In genomic region chr19:32168031-32168430, GRCm38 (mm10) we compare ENCODE assay signal across 18 mouse cellular contexts.
DNase-seq lines count a peak whose midpoint lies in the region; ATAC-seq and TF ChIP-seq lines count a peak whose summit lies in the region.
"Had no signal": no experiment of that assay in that cellular context is flagged by ENCODE, and none has a peak within 500 bp of the region (broad histone marks: within the 10 kb centered on the region; RNA-seq: fewer than 3 reads in every experiment).

No protein-coding gene starts in this region.

- H3K36me3 ChIP-seq in midbrain, postnatal 0 days (ENCODE audit: insufficient read depth, low read length) = no peaks in the 10 kb centered on the region
- no peaks in the 10 kb centered on the region for H3K36me3 ChIP-seq in hindbrain, embryonic 10.5 days
- H3K36me3 ChIP-seq: forebrain, embryonic 10.5 days; heart, embryonic 12.5 days; midbrain, embryonic 13.5 days had no signal

- H3K9ac ChIP-seq in midbrain, postnatal 0 days (replicated peaks; ENCODE audit: low read length, poor library complexity, severe bottlenecking) = no peak overlapping the region
- H3K9ac ChIP-seq: heart, embryonic 12.5 days; midbrain, embryonic 13.5 days had no signal

- intact Hi-C loops in gastrocnemius, adult 2 months (cut with DNase I) = no loop called here

- H3K4me1 ChIP-seq in midbrain, postnatal 0 days (ENCODE audit: insufficient read depth, low read length) = no peaks in the 10 kb centered on the region
- H3K4me1 ChIP-seq in hindbrain, embryonic 10.5 days (replicated peaks) = no peaks in the 10 kb centered on the region
- H3K4me1 ChIP-seq: forebrain, embryonic 10.5 days; midbrain, embryonic 13.5 days had no signal

- no peak for DNase-seq in gastrocnemius, adult 2 months
- DNase-seq in gastrocnemius, postnatal 25 days = no peak
- DNase-seq in induced T-regulatory cell, adult 2 months (ENCODE audit: low read depth) = peak; percentile 66
- peak; percentile 87 for DNase-seq in spleen, postnatal 36 days (ENCODE audit: low spot score in 2 of 2)
- DNase-seq in thymus, postnatal 36 days = peak; percentile 55 to 69
- DNase-seq in midbrain, postnatal 0 days (ENCODE audit: low spot score) = no peak
- no peak for DNase-seq in layer of hippocampus, postnatal 10 days (ENCODE audit: low spot score in 2 of 2)
- no peak for DNase-seq in hindbrain, embryonic 10.5 days (ENCODE audit: low spot score)
- DNase-seq: cerebellum, adult 9-11 months; heart, postnatal 36 days; kidney, adult 8-10 months; kidney, postnatal 25 days; right cerebral cortex, adult 18-20 months had no signal

- 84% methylated on average over 9 of the region's 9 CpGs for WGBS in midbrain, postnatal 0 days
- 87% methylated on average over 9 of the region's 9 CpGs for WGBS in hindbrain, embryonic 10.5 days

- TF ChIP-seq CTCF in gastrocnemius, adult 2 months (IDR thresholded peaks at IDR 0.05) = no peak
- no peak for TF ChIP-seq CTCF in midbrain, postnatal 0 days (IDR thresholded peaks at IDR 0.05)

- no peak overlapping the region for H3K4me3 ChIP-seq in gastrocnemius, adult 2 months
- H3K4me3 ChIP-seq in midbrain, postnatal 0 days (ENCODE audit: low read depth, low read length) = no peak overlapping the region
- H3K4me3 ChIP-seq in hindbrain, embryonic 10.5 days = no peak overlapping the region
- H3K4me3 ChIP-seq: forebrain, embryonic 10.5 days; heart, embryonic 12.5 days; midbrain, embryonic 13.5 days had no signal

- ATAC-seq in midbrain, postnatal 0 days (ENCODE audit: low FRiP score) = no peak
- ATAC-seq: lung, postnatal 0 days; midbrain, embryonic 13.5 days had no signal

- H3K27me3 ChIP-seq in midbrain, postnatal 0 days (ENCODE audit: insufficient read depth, low read length) = no peaks in the 10 kb centered on the region
- no peaks in the 10 kb centered on the region for H3K27me3 ChIP-seq in hindbrain, embryonic 10.5 days (ENCODE audit: insufficient read depth, poor library complexity, severe bottlenecking)
- H3K27me3 ChIP-seq: heart, embryonic 12.5 days; midbrain, embryonic 13.5 days had no signal

- H3K4me2 ChIP-seq in midbrain, postnatal 0 days (ENCODE audit: low read depth, low read length, poor library complexity, severe bottlenecking) = no peak overlapping the region
- H3K4me2 ChIP-seq: heart, embryonic 12.5 days; midbrain, embryonic 13.5 days had no signal

- no peaks in the 10 kb centered on the region for H3K9me3 ChIP-seq in midbrain, postnatal 0 days (ENCODE audit: low read length)
- H3K9me3 ChIP-seq in hindbrain, embryonic 10.5 days = no peaks in the 10 kb centered on the region
- H3K9me3 ChIP-seq: forebrain, embryonic 10.5 days; G1E; heart, embryonic 12.5 days; midbrain, embryonic 13.5 days had no signal

- H3K27ac ChIP-seq in gastrocnemius, adult 2 months = peak overlapping the region; percentile 91
- no peak overlapping the region for H3K27ac ChIP-seq in midbrain, postnatal 0 days (ENCODE audit: low read depth, low read length)
- no peak overlapping the region for H3K27ac ChIP-seq in hindbrain, embryonic 10.5 days
- H3K27ac ChIP-seq: forebrain, embryonic 10.5 days; midbrain, embryonic 13.5 days had no signal

Comparison
In these comparisons a context has a peak if more than half of its experiments do, and no peak if none do; other contexts are left out.
1. DNase-seq: peak in induced T-regulatory cell, adult 2 months (single experiment), spleen, postnatal 36 days (2 of 2) and thymus, postnatal 36 days (2 of 2); none in gastrocnemius, adult 2 months (single experiment), gastrocnemius, postnatal 25 days (single experiment), midbrain, postnatal 0 days (single experiment), layer of hippocampus, postnatal 10 days (0 of 2) and hindbrain, embryonic 10.5 days (single experiment).